Mouse (Mus musculus) liver, adult 2 months (tissue): ENCODE data around the gene Mecom.

Experiments
- CTCF ChIP-seq: fragments of 200-500 bp; IDR thresholded peaks from 2 replicates; pipeline ENCODE4 v1.5.1; 2011; ENCODE audit warnings: low read depth, low read length, control low read depth
- POLR2A ChIP-seq: fragments of 200-500 bp; IDR thresholded peaks from 2 replicates; pipeline ENCODE4 v1.6.1; 2011; ENCODE audit warnings: low read length, control low read depth; ENCODE audit not compliant: insufficient read depth; ENCODE audit errors: extremely low read depth

DNA sequence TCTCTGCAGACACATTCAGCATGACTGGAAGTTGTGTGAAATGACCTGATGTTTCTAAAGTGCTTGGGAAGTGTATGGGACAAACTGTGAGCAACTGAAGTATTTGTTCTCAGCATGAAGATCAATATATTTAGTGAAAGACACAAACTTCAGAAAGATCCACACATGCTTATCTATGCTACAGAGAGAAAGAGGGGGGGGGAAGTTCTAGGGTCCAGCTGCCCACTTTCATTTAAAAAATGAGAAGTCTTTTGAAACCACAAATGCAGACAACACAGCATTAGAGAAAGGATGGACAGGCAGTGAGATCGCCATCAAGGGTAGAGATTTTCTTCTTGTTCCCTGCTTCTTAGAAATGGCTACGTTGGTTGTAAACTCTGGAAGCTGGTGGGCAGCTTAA, 404.4 kb downstream of the Mecom start:
- no peak for TF ChIP-seq CTCF
- TF ChIP-seq POLR2A: no peak
